Mouse (Mus musculus) kidney, postnatal 0 days (tissue): ENCODE data around the gene Git2. TPM values are rescaled to one million over a fixed set of nuclear protein-coding genes. Genes with fewer than 3 reads are reported as not detected.

Source experiments
- ATAC-seq: fragments of 200-750 bp; cut with Nextera tagmentation; replicated peaks from 2 replicates; pipeline ENCODE4 v1.8.0; 2017; ENCODE audit warnings: low read depth, moderate number of reproducible peaks, moderate TSS enrichment, moderate library complexity; ENCODE audit not compliant: low FRiP score
- DNase-seq: peaks from one replicate; pipeline ENCODE4 v3.0.0-alpha.2; 2016; ENCODE audit warnings: low spot score
- H3K27ac ChIP-seq: fragments of 300-500 bp; sonication (generic); 2 replicates; pipeline ENCODE4 v1.5.1; 2014; ENCODE audit warnings: mild to moderate bottlenecking
- H3K27me3 ChIP-seq: fragments of 300-500 bp; sonication (generic); 2 replicates; pipeline ENCODE4 v1.6.1; 2014; ENCODE audit warnings: low read length, mixed read lengths; ENCODE audit not compliant: insufficient read depth
- H3K36me3 ChIP-seq: fragments of 300-500 bp; sonication (generic); 2 replicates; pipeline ENCODE4 v1.6.1; 2014; ENCODE audit warnings: low read length, mixed read lengths; ENCODE audit not compliant: insufficient read depth
- H3K4me1 ChIP-seq: fragments of 300-500 bp; sonication (generic); replicated peaks from 2 replicates; pipeline ENCODE4 v1.6.1; 2014; ENCODE audit warnings: antibody characterized with exemption, low read length, mixed read lengths; ENCODE audit not compliant: insufficient read depth
- H3K4me2 ChIP-seq: fragments of 300-500 bp; sonication (generic); 2 replicates; pipeline ENCODE4 v1.6.1; 2014; ENCODE audit warnings: mild to moderate bottlenecking, low read length, moderate library complexity, mixed read lengths
- H3K4me3 ChIP-seq: fragments of 300-500 bp; sonication (generic); replicated peaks from 2 replicates; pipeline ENCODE4 v1.5.1; 2014; ENCODE audit warnings: low read depth, low read length
- H3K9ac ChIP-seq: fragments of 300-500 bp; sonication (generic); 2 replicates; pipeline ENCODE4 v1.6.1; 2014; ENCODE audit warnings: low read depth, low read length
- H3K9me3 ChIP-seq: fragments of 300-500 bp; sonication (generic); replicated peaks from 2 replicates; pipeline ENCODE4 v1.6.1; 2016; ENCODE audit warnings: low read length, inconsistent platforms, mixed read lengths
- CTCF ChIP-seq: IDR thresholded peaks from 2 replicates; pipeline ENCODE4 v1.5.1; 2016; ENCODE audit warnings: antibody characterized with exemption, low read depth, mild to moderate bottlenecking, moderate library complexity
- WGBS: fragments of 180-500 bp; shearing (Covaris S2); extraction: QIAGEN DNeasy Blood & Tissue Kit; methylation state at CpG from one replicate; pipeline ENCODE4 v1.1.7; 2014; 5-methylcytosine and 5-hydroxymethylcytosine counted together
- polyA plus RNA-seq: library from polyadenylated mRNA; unstranded; fragments of >200 nt; fragmentation: Nextera tagmentation; extraction: Ambion mirVana; gene quantifications from 2 replicates; pipeline ENCODE4 v1.2.1, GENCODE M21; 2015

Git2 gene
- polyA plus RNA-seq, 1 experiment from 2014 or later, result 25.8 TPM

DNA sequence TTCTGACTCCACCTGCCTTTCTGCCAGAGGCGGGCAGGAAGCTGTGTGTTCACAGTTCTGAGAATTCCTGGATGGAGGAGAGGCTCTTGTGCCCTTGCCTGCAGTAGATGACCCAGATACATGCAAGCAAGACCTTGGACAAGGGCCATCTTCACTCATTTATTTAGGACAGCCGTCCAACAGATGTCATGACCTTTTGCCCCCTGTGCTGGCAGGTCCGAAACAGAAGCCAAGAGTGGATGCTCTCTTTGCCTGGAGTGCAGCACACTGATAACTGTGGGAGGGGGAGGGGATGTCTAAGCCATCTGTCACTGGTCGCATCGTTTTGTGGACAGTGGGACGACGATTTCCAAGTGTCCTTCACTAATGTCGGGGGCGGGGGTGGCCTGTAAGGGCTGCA, 19.9 kb upstream of the Git2 start:
- ATAC-seq, result no peak
- no peak for TF ChIP-seq CTCF
- H3K36me3 ChIP-seq, result peaks cover 46% of the 10 kb centered on the region
- H3K27ac ChIP-seq, result no peak overlapping the region
- no peak overlapping the region for H3K9ac ChIP-seq
- no peak for DNase-seq
- no peak overlapping the region for H3K4me3 ChIP-seq
- peaks cover 3% of the 10 kb centered on the region; the same call in 1 of the 2 replicates for H3K4me1 ChIP-seq
- 54% methylated on average over 9 of the region's 9 CpGs for WGBS
- no peaks in the 10 kb centered on the region for H3K27me3 ChIP-seq
- H3K4me2 ChIP-seq, result no peak overlapping the region
- H3K9me3 ChIP-seq, result no peaks in the 10 kb centered on the region

DNA sequence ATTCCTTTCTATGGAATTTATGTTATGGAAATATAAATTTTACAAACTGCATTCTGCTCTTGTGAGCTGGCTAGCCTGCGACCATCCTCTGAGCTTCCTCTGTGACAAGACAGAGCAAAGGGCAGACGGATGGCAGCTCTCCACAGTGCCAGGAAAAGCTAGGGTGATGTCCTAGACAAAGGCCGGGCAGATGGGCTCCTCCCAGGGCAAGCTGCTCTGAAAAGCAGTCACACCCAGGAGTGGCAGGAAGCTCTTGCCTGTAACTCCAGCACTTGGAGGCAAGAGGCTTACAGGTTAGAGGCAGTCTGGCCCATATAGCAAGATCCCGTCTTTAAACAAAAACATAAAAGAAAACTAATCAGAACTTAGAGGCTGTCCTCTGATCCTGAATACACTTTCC, 19.3 kb upstream of the Git2 start:
- WGBS, result 67% methylated on average over 4 of the region's 4 CpGs
- no peaks in the 10 kb centered on the region for H3K27me3 ChIP-seq
- no peak overlapping the region for H3K4me3 ChIP-seq
- ATAC-seq (no peak), DNase-seq (no peak)
- H3K36me3 ChIP-seq, result peaks cover 41% of the 10 kb centered on the region
- H3K4me1 ChIP-seq, result peaks cover 3% of the 10 kb centered on the region; the same call in 1 of the 2 replicates
- no peaks in the 10 kb centered on the region for H3K9me3 ChIP-seq
- TF ChIP-seq CTCF, result no peak
- no peak overlapping the region for H3K4me2 ChIP-seq
- H3K27ac ChIP-seq, result no peak overlapping the region
- H3K9ac ChIP-seq, result no peak overlapping the region

DNA sequence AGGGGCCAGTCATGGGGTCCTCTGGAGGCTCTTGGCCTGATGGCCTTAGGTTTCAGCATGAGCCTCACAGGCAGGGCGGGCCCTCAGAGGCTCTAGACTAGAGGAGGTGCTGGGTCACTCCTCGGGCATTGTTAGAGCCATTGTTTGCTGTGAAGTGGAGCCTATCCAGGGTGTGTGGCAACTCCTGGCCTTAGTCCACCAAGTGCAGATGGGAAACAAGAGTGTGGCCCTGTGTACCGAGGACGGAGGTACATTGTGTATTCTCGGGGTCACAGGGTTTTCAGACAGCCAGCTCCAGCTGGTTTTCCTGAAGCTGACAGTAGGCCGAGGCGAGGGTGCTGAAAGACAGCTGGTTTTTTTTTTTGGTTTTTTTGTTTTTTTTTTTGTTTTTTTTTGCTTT, 18.0 kb upstream of the Git2 start:
- TF ChIP-seq CTCF, result no peak
- Histone ChIP-seq H3K27me3 (no peaks in the 10 kb centered on the region), H3K4me1 (peaks cover 3% of the 10 kb centered on the region; the same call in 1 of the 2 replicates), H3K4me3 (no peak overlapping the region), H3K4me2 (no peak overlapping the region), H3K27ac (no peak overlapping the region), H3K9me3 (no peaks in the 10 kb centered on the region), H3K36me3 (peaks cover 44% of the 10 kb centered on the region), H3K9ac (no peak overlapping the region)
- 66% methylated on average over 7 of the region's 7 CpGs for WGBS
- no peak for DNase-seq
- no peak for ATAC-seq

DNA sequence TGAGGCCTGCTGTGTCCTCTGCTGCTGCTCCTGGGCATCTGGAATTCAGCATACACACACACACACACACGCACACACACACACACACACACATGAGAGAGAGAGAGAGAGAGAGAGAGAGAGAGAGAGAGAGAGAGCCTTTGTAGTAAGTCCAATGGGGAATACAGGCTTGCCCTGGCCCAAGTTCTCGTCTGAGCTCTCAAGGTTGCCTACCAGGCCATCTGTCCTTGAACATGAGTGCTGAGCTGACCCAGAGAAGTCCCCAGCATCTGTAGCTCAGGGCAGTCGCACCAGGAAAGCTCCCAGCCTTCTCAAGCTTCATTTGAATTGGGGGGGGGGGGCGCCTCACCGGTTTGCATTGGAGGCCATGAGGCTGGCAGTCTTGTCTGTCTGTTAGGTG, 9.9 kb upstream of the Git2 start:
- Histone ChIP-seq H3K27ac (no peak overlapping the region), H3K27me3 (no peaks in the 10 kb centered on the region), H3K9ac (no peak overlapping the region), H3K4me1 (no peaks in the 10 kb centered on the region), H3K4me2 (no peak overlapping the region), H3K36me3 (peaks cover 14% of the 10 kb centered on the region), H3K4me3 (no peak overlapping the region), H3K9me3 (no peaks in the 10 kb centered on the region)
- 80% methylated on average over 5 of the region's 5 CpGs for WGBS
- TF ChIP-seq CTCF, result no peak
- DNase-seq, result no peak
- no peak for ATAC-seq

DNA sequence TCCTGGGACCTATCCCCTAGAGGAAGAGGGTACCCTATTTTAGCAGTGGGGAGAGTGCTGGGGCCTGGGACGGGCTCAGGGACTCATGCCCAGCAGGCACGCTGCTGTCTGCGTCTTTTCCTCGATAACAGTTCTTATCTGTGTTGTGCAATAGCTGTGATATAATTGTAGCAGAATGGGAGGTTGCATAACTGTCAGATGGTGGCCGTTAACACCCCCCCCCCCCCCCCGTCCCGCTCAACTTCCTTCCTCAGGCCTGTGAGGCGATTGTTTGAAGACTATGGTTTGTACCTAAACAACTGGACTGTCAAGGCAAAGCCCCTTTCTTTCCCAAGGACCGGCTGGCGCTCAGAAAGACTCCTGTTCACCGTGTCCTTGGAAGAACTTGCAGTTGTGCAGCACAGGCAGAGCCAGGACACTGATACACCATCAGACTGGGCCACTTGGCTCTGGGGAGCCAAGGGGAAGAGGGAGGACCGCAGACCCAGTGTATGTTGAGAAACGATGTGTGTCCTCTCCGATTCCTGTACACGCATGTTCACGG, 9.4 kb upstream of the Git2 start:
- Histone ChIP-seq H3K4me2 (no peak overlapping the region), H3K4me1 (no peaks in the 10 kb centered on the region), H3K36me3 (peaks cover 14% of the 10 kb centered on the region), H3K27ac (peak overlapping the region; percentile 50; the same call in 1 of the 2 replicates), H3K9ac (no peak overlapping the region), H3K4me3 (no peak overlapping the region), H3K27me3 (no peaks in the 10 kb centered on the region), H3K9me3 (no peaks in the 10 kb centered on the region)
- peak; percentile 49 for DNase-seq
- 67% methylated on average over 16 of the region's 16 CpGs for WGBS
- ATAC-seq, result no peak
- no peak for TF ChIP-seq CTCF

DNA sequence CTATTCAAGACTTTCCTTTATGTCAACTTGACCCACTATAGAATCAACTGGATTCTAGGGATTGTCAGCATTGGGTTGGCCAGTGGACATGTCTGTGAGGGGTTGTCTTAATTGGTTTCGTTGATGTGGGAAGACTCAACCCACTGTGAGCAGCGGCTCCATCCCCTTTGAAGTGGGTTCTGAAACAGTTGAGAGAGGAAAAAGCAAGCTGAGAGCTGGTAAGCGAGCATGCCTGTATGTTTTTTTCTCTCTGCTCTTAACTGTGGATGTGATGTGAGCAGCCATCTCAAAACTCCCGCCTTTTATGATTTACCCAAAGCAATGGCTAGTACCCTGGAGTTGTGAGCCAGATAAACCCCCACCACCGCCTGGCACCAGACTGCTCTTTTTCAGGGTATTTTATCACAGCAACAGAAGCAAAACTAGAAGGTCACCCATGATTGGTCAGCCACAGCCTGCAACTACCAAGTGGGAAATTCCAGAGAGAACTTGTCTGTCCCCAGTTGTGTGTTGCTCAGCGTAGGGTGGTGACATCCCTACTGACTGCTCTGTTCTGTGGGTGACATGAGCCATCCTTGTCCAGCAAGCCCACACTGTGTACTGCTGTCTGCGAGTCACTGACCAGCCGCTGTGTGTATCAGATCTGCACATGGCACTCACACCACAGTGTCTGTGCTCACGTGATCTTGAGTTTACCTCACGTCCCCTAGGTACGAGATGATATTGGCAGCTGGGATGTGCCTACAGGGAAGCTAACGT, 8.3 kb upstream of the Git2 start:
- WGBS, result 78% methylated on average over 12 of the region's 12 CpGs
- DNase-seq (no peak), ATAC-seq (no peak)
- Histone ChIP-seq H3K4me2 (no peak overlapping the region), H3K36me3 (peaks cover 7% of the 10 kb centered on the region), H3K9me3 (no peaks in the 10 kb centered on the region), H3K9ac (no peak overlapping the region), H3K4me3 (no peak overlapping the region), H3K4me1 (no peaks in the 10 kb centered on the region), H3K27ac (no peak overlapping the region), H3K27me3 (no peaks in the 10 kb centered on the region)
- TF ChIP-seq CTCF, result no peak
